In the genomic region with DNA sequence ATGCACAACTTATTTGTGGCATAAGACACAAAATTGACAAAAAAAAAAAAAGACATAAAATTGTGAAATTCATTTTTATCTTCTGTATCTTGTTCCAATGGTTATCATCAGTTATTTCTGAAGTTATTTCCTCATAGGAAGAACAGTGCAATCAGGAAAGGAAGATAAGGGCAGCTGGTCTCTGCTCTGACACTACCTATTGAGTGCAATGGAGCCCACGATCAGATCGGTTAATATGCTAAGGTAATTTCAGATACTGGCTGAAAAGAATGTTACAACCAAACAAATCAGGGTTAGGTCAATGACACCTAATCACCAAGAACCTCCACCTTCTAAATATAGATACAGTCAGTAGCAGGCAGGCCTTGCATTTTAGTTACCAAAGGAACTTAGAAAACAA, we compare ENCODE assay signal across 21 mouse cellular contexts. TPM values are rescaled to one million over a fixed set of nuclear protein-coding genes. Genes with fewer than 3 reads are reported as not detected.
"Had no signal": no experiment of that assay in that cellular context is flagged by ENCODE, and none has a peak within 500 bp of the region (broad histone marks: within the 10 kb centered on the region; RNA-seq: fewer than 3 reads in every experiment).

No protein-coding gene starts in this region.

- H3K9ac ChIP-seq: lung, embryonic 14.5 days; midbrain, embryonic 12.5 days; neural tube, embryonic 13.5 days; neural tube, embryonic 15.5 days; stomach, embryonic 15.5 days had no signal

- ATAC-seq: midbrain, embryonic 16.5 days had no signal

- DNase-seq: lung, embryonic 14.5 days; lung, postnatal 10 days; lung, postnatal 4 days; midbrain, embryonic 14.5 days; retina, postnatal 1 day; right cerebral cortex, adult 18-20 months; right cerebral cortex, postnatal 25 days; right cerebral cortex, postnatal 4 days; spleen, adult 18-20 months; thymus, adult 2 months; thymus, postnatal 25 days; thymus, postnatal 4 days had no signal

- H3K4me3 ChIP-seq: midbrain, embryonic 10.5 days; midbrain, embryonic 12.5 days; myocyte; neural tube, embryonic 13.5 days; neural tube, embryonic 15.5 days; stomach, embryonic 15.5 days had no signal

- H3K36me3 ChIP-seq: stomach, embryonic 15.5 days had no signal

- H3K27ac ChIP-seq: midbrain, embryonic 10.5 days; midbrain, embryonic 12.5 days; neural tube, embryonic 13.5 days; neural tube, embryonic 15.5 days; stomach, embryonic 15.5 days; stomach, postnatal 0 days had no signal

- H3K27me3 ChIP-seq: midbrain, embryonic 12.5 days; neural tube, embryonic 13.5 days; neural tube, embryonic 15.5 days; stomach, embryonic 15.5 days had no signal

- H3K9me3 ChIP-seq: midbrain, embryonic 10.5 days; midbrain, embryonic 12.5 days; neural tube, embryonic 13.5 days; neural tube, embryonic 15.5 days; stomach, embryonic 15.5 days had no signal

- H3K4me2 ChIP-seq: lung, embryonic 14.5 days; midbrain, embryonic 12.5 days; neural tube, embryonic 13.5 days; neural tube, embryonic 15.5 days; stomach, embryonic 15.5 days had no signal

RNA-seq across cellular contexts. Expression of a gene that starts 57.2 kb away (rescaled TPM):
- polyA plus RNA-seq: lung, embryonic 16.5 days had no signal
